Comparison of ENCODE assay signal across 10 mouse cellular contexts in the genomic region with DNA sequence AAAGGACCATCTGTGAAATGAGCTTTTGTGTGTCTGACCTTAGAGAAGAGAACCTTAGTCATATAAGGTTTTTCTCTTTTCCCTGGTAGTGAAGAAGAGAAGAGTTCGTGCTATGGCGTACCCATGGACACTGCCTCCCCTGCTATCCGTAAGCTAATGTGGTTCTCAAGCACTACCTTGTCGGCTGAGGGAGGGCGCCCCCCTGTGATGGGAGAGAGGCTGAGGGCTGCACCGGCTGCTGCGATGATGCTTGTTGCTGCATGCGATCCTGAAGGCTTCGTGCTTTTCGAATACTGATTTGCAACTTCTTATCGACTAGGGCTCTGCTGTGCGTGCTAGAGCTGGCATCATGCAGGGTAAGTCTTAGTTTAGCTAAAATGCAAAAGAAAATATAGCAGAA. TPM values are rescaled to one million over a fixed set of nuclear protein-coding genes. Genes with fewer than 3 reads are reported as not detected.
DNase-seq lines count a peak whose midpoint lies in the region; ATAC-seq and TF ChIP-seq lines count a peak whose summit lies in the region.
"Had no signal": no experiment of that assay in that cellular context is flagged by ENCODE, and none has a peak within 500 bp of the region (broad histone marks: within the 10 kb centered on the region; RNA-seq: fewer than 3 reads in every experiment).

No protein-coding gene starts in this region.

- peak; percentile 59 for TF ChIP-seq CTCF in gastrocnemius, adult 2 months (IDR thresholded peaks at IDR 0.05)
- no peak for TF ChIP-seq CTCF in lung, adult 2 months (IDR thresholded peaks at IDR 0.05; ENCODE audit: insufficient read depth, low read length)
- TF ChIP-seq CTCF in cortical plate, adult 2 months (IDR thresholded peaks at IDR 0.05; ENCODE audit: extremely low read depth, insufficient read depth, low read length) = 0 out of 2 replicates have a peak, but pooled peaks have one; percentile 11
- TF ChIP-seq CTCF in stomach, postnatal 0 days (IDR thresholded peaks at IDR 0.05; ENCODE audit: low read depth) = peak; percentile 63
- TF ChIP-seq CTCF in hindbrain, postnatal 0 days (IDR thresholded peaks at IDR 0.05; ENCODE audit: low read depth) = no peak

- TF ChIP-seq EP300 in stomach, postnatal 0 days (optimal IDR thresholded peaks at IDR 0.05) = no peak

- WGBS in lung, embryonic 15.5 days = 61% methylated on average over 12 of the region's 12 CpGs
- WGBS in lung, adult 2 months = 71% methylated on average over 12 of the region's 12 CpGs
- WGBS in stomach, postnatal 0 days = 56% methylated on average over 12 of the region's 12 CpGs
- 72% methylated on average over 12 of the region's 12 CpGs for WGBS in hindbrain, postnatal 0 days

- no peak overlapping the region for H3K4me3 ChIP-seq in gastrocnemius, adult 2 months
- no peak overlapping the region for H3K4me3 ChIP-seq in lung, embryonic 15.5 days
- H3K4me3 ChIP-seq in lung, adult 2 months (replicated peaks; ENCODE audit: extremely low read depth, low read depth, low read length) = no peak overlapping the region
- no peak overlapping the region for H3K4me3 ChIP-seq in cortical plate, adult 2 months (ENCODE audit: insufficient read depth, low read length)
- H3K4me3 ChIP-seq in stomach, postnatal 0 days (ENCODE audit: low read depth, low read length) = no peak overlapping the region
- H3K4me3 ChIP-seq in hindbrain, postnatal 0 days (ENCODE audit: low read length) = no peak overlapping the region
- H3K4me3 ChIP-seq: heart, embryonic 15.5 days; neural tube, embryonic 12.5 days had no signal

- H3K36me3 ChIP-seq in lung, embryonic 15.5 days = peaks cover 28% of the 10 kb centered on the region
- peaks cover 13% of the 10 kb centered on the region for H3K36me3 ChIP-seq in stomach, postnatal 0 days (ENCODE audit: control insufficient read depth, insufficient read depth, low read length)
- peaks cover 51% of the 10 kb centered on the region for H3K36me3 ChIP-seq in hindbrain, postnatal 0 days (ENCODE audit: insufficient read depth, low read length)

- DNase-seq in gastrocnemius, adult 2 months = peak; percentile 68
- no peak for DNase-seq in gastrocnemius, postnatal 4 days (ENCODE audit: low spot score in 2 of 2)
- DNase-seq in lung, adult 2 months = no peak
- peak; percentile 67 for DNase-seq in stomach, postnatal 0 days (ENCODE audit: low spot score)
- no peak for DNase-seq in cerebellum, adult 8-10 months
- DNase-seq in hindbrain, postnatal 0 days (ENCODE audit: low spot score) = no peak

- no peak overlapping the region for H3K9ac ChIP-seq in lung, embryonic 15.5 days
- no peak overlapping the region for H3K9ac ChIP-seq in stomach, postnatal 0 days (ENCODE audit: low read length)
- H3K9ac ChIP-seq in hindbrain, postnatal 0 days (replicated peaks; ENCODE audit: low read length) = no peak overlapping the region
- H3K9ac ChIP-seq: heart, embryonic 15.5 days; neural tube, embryonic 12.5 days had no signal

- intact Hi-C loops in gastrocnemius, adult 2 months (cut with DNase I) = loop anchor here (1.0 kb wide), 1 partner anchor 166 kb away; no protein-coding TSS in a partner anchor

- no peak for ATAC-seq in lung, embryonic 15.5 days (ENCODE audit: borderline replicate concordance, extremely low read depth, low FRiP score, low TSS enrichment)
- no peak for ATAC-seq in stomach, postnatal 0 days (ENCODE audit: low FRiP score, low TSS enrichment)
- no peak for ATAC-seq in hindbrain, postnatal 0 days

- H3K9me3 ChIP-seq in lung, embryonic 15.5 days = no peaks in the 10 kb centered on the region
- no peaks in the 10 kb centered on the region for H3K9me3 ChIP-seq in stomach, postnatal 0 days (ENCODE audit: control insufficient read depth, low read length)
- no peaks in the 10 kb centered on the region for H3K9me3 ChIP-seq in hindbrain, postnatal 0 days (ENCODE audit: low read length)
- H3K9me3 ChIP-seq: heart, embryonic 15.5 days; neural tube, embryonic 12.5 days had no signal

- H3K4me2 ChIP-seq in lung, embryonic 15.5 days = no peak overlapping the region
- no peak overlapping the region for H3K4me2 ChIP-seq in stomach, postnatal 0 days (replicated peaks; ENCODE audit: low read depth)
- no peak overlapping the region for H3K4me2 ChIP-seq in hindbrain, postnatal 0 days (ENCODE audit: low read depth, low read length)
- H3K4me2 ChIP-seq: heart, embryonic 15.5 days; neural tube, embryonic 12.5 days had no signal

- no peaks in the 10 kb centered on the region for H3K27me3 ChIP-seq in lung, embryonic 15.5 days
- no peaks in the 10 kb centered on the region for H3K27me3 ChIP-seq in stomach, postnatal 0 days (ENCODE audit: control insufficient read depth, insufficient read depth, low read length)
- H3K27me3 ChIP-seq in hindbrain, postnatal 0 days (ENCODE audit: insufficient read depth, low read length) = no peaks in the 10 kb centered on the region
- H3K27me3 ChIP-seq: heart, embryonic 15.5 days; neural tube, embryonic 12.5 days had no signal

- no peak for TF ChIP-seq POLR2A in lung, adult 2 months (IDR thresholded peaks at IDR 0.05; ENCODE audit: borderline replicate concordance, extremely low read depth, low read depth, low read length)
- TF ChIP-seq POLR2A in cortical plate, adult 2 months (IDR thresholded peaks at IDR 0.05; ENCODE audit: extremely low read depth, insufficient read depth, low read length) = no peak

- H3K27ac ChIP-seq in gastrocnemius, adult 2 months = no peak overlapping the region
- H3K27ac ChIP-seq in lung, embryonic 15.5 days = peak overlapping the region; percentile 72
- no peak overlapping the region for H3K27ac ChIP-seq in cortical plate, adult 2 months (ENCODE audit: insufficient read depth, low read length)
- no peak overlapping the region; the same call in 1 of the 2 replicates for H3K27ac ChIP-seq in stomach, postnatal 0 days (replicated peaks)
- H3K27ac ChIP-seq in hindbrain, postnatal 0 days = no peak overlapping the region
- H3K27ac ChIP-seq: heart, embryonic 15.5 days; neural tube, embryonic 12.5 days had no signal

- H3K4me1 ChIP-seq in lung, embryonic 15.5 days = peaks cover 9% of the 10 kb centered on the region; the same call in 1 of the 2 replicates
- H3K4me1 ChIP-seq in lung, adult 2 months (ENCODE audit: control insufficient read depth, insufficient read depth, low read length) = no peaks in the 10 kb centered on the region; the same call in 1 of the 2 replicates
- H3K4me1 ChIP-seq in cortical plate, adult 2 months (ENCODE audit: control insufficient read depth, insufficient read depth, low read length) = no peaks in the 10 kb centered on the region
- H3K4me1 ChIP-seq in stomach, postnatal 0 days (replicated peaks; ENCODE audit: control insufficient read depth, insufficient read depth) = no peaks in the 10 kb centered on the region
- no peaks in the 10 kb centered on the region for H3K4me1 ChIP-seq in hindbrain, postnatal 0 days (ENCODE audit: insufficient read depth, low read length)
- H3K4me1 ChIP-seq: heart, embryonic 15.5 days; neural tube, embryonic 12.5 days had no signal

RNA-seq across cellular contexts. Expression of gene Ppp3cb, which starts 18.3 kb away (rescaled TPM):
- total RNA-seq in gastrocnemius, adult 2 months (2021) = 100 to 1,000 TPM; 170 to 204 TPM
- 100 to 1,000 TPM; 116 to 125 TPM for total RNA-seq in gastrocnemius, postnatal 4 days (2021)
- polyA plus RNA-seq in lung, embryonic 15.5 days (2015; fragmentation: Nextera tagmentation; extraction: Ambion mirVana) = 41.3 and 41.6 TPM in 2 replicates
- polyA plus RNA-seq in lung, adult 2 months (2012; rRNA removed) = 6.5 and 14.2 TPM in 2 replicates
- 162 and 167 TPM in 2 replicates for polyA plus RNA-seq in cortical plate, adult 2 months (2012; rRNA removed)
- 21.2 and 22.7 TPM in 2 replicates for polyA plus RNA-seq in stomach, postnatal 0 days (2015; fragmentation: Nextera tagmentation; extraction: Ambion mirVana)
- 110 and 130 TPM in 2 replicates for total RNA-seq in hindbrain, postnatal 0 days (2014; rRNA removed)
- polyA plus RNA-seq in hindbrain, postnatal 0 days (2015; fragmentation: Nextera tagmentation; extraction: Ambion mirVana) = 94.7 and 97.5 TPM in 2 replicates

Comparison
In these comparisons a context has a peak if more than half of its experiments do, and no peak if none do; other contexts are left out.
1. DNase-seq: peak in gastrocnemius, adult 2 months (single experiment) and stomach, postnatal 0 days (single experiment); none in gastrocnemius, postnatal 4 days (0 of 2), lung, adult 2 months (single experiment), cerebellum, adult 8-10 months (single experiment) and hindbrain, postnatal 0 days (single experiment).
2. CTCF ChIP-seq: peak in gastrocnemius, adult 2 months (single experiment), cortical plate, adult 2 months (single experiment) and stomach, postnatal 0 days (single experiment); none in lung, adult 2 months (single experiment) and hindbrain, postnatal 0 days (single experiment).